Mouse (Mus musculus) small intestine, adult 2 months (tissue): ENCODE measurements at regions not wholly inside any gene's neighbourhood (a gene's known extent, or its start where the extent isn't known, plus 50 kb on each side); places are given as distances from the start of the nearest gene placed in this dataset.

Experiments
- CTCF ChIP-seq: fragments of 200-500 bp; IDR thresholded peaks from 2 replicates; pipeline ENCODE4 v1.5.1; 2012; ENCODE audit warnings: low read depth, mild to moderate bottlenecking, control low read depth, inconsistent platforms, low read length, moderate library complexity, mixed read lengths; ENCODE audit not compliant: insufficient replicate concordance, insufficient read length; ENCODE audit errors: extremely low read depth
- POLR2A ChIP-seq: fragments of 200-500 bp; IDR thresholded peaks from 2 replicates; pipeline ENCODE4 v1.6.1; 2012; ENCODE audit warnings: low read depth, mild to moderate bottlenecking, control low read depth, inconsistent platforms, low read length, moderate library complexity

GRCm38 (mm10) chr13:42394572-42394971 is 93.3 kb downstream of the Edn1 start:
- TF ChIP-seq POLR2A (no peak), CTCF (no peak)
